Mouse (Mus musculus) Patski (cell line): ENCODE measurements around the gene Gpr158. TPM values are rescaled to one million over a fixed set of nuclear protein-coding genes. Genes with fewer than 3 reads are reported as not detected.

Experiments
- ATAC-seq: fragments of 100-300 bp; one replicate; pipeline ENCODE4 v1.8.0; 2021
- CTCF ChIA-PET: fragments of 350-600 bp; sonication (Branson Sonifier 250); formaldehyde crosslinking; loops from one replicate; lab custom pipeline; 2022; ENCODE audit warnings: inconsistent platforms; lab: Charles Lee
- POLR2A ChIA-PET: fragments of 350-600 bp; sonication (Branson Sonifier 250); formaldehyde crosslinking; loops from one replicate; lab custom pipeline; 2022; ENCODE audit warnings: antibody characterized with exemption, inconsistent platforms; lab: Charles Lee
- DNase-seq: peaks from one replicate; pipeline ENCODE4 v3.0.0-alpha.2; 2011; ENCODE audit warnings: low read depth, low spot score
- H3K27me3 ChIP-seq: fragments of 371-371 bp; one replicate; pipeline ENCODE4 v1.5.1; 2021
- CTCF ChIP-seq: fragments of 100-300 bp; IDR thresholded peaks from one replicate; pipeline ENCODE4 v1.5.1; 2021
- in situ Hi-C: fragments of 300-500 bp; cut with MboI; formaldehyde crosslinking; loops from 3 replicates; pipeline ENCODE4 v1.11.1; 2018; ENCODE audit warnings: low pct_unique_long_range_greater_than_20kb, mixed read lengths
- polyA plus RNA-seq: library from polyadenylated mRNA; unstranded; gene quantifications from one replicate; pipeline ENCODE4 v1.2.3, GENCODE M21; 2021

Gpr158 gene
- polyA plus RNA-seq, 1 experiment from 2014 or later = 0.01 TPM

GRCm38 (mm10) chr2:21632136-21632535 is 264.8 kb downstream of the Gpr158 start:
- POLR2A ChIA-PET = no interaction called here
- no peak for TF ChIP-seq CTCF
- H3K27me3 ChIP-seq = no peaks in the 10 kb centered on the region
- in situ Hi-C loops = no loop called here
- no peak for DNase-seq
- CTCF ChIA-PET = interaction anchor here (1.3 kb wide), 1 partner anchor 12 kb away, joined by 5 read pairs; no protein-coding TSS in a partner anchor
- ATAC-seq = no peak

DNA sequence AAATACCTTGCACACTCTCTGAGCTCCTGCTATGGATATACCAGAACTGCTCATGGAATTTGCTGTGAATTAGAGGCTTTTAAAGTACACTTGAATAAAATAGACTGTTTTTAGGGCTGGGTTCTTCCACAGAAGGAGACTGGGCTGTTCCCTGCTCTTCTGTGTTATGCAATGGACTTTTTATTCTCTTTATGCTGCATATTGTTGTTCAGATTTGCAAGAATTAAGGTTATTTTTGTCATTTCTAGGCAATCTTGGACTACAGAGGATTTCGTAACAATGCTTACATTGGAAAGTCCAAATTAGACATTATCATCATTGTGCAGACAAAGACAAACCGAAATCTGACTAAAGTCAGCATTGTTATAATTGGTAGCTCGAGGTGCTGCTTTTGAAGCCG is 298.4 kb downstream of the Gpr158 start:
- ChIA-PET POLR2A (no interaction called here), CTCF (no interaction called here)
- in situ Hi-C loops = no loop called here
- no peaks in the 10 kb centered on the region for H3K27me3 ChIP-seq
- ATAC-seq (no peak), DNase-seq (no peak)
- TF ChIP-seq CTCF = no peak

DNA sequence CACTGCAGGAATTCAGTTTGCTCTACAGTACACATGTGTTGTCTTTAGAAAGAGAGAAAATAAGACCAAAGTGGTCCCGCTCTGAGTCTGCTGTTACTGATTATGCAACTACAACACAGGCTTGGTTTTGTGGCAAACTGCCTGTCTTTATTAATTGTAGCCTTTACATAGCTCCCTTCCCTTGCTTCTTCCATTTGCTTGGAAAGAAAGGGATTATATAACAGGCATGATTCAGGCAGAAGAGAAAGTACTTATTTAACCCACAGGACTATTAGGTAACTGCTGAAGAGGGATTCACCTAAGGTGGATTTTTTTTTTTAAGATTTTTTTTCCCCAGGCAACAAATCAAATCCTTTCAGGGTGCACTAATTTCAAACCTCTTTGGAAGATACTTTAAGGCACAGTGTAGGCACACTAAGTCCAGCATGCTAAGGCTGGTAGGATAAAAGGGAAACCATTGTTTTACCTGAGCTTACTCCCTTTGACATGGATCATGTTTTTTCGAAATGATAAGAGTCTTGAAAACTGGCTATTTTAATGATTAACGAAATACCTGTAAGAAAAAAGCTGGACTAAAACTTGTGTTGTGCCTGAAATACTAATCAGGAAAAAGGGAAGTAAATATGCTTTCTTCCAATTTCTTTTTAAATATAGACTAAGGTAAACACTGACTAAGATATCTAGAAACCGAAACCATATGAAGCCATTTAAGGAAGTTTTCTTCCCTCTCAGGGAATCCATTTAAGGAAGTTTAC is 308.9 kb downstream of the Gpr158 start:
- in situ Hi-C loops = no loop called here
- no peaks in the 10 kb centered on the region for H3K27me3 ChIP-seq
- POLR2A ChIA-PET = no interaction called here
- CTCF ChIA-PET = interaction anchor here (1.6 kb wide), 1 partner anchor 27 kb away, joined by 4 read pairs; no protein-coding TSS in a partner anchor
- no peak for TF ChIP-seq CTCF
- DNase-seq = no peak
- no peak for ATAC-seq

DNA sequence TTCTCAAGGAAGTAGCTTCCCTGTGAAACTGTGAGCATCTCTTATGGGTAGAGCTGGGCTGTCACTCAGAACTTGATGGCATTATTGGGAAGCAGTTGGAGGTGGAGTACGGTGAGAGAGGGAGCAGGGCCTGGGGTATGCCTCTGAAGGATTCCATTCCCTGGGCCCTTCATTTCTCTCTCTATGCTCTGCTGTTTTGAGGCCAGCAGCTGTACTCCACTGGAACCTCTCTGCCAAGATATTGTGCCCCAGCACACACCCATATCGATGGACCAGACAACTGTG is 309.4 kb downstream of the Gpr158 start:
- ChIA-PET CTCF (interaction anchor here (1.6 kb wide), 1 partner anchor 28 kb away, joined by 4 read pairs; no protein-coding TSS in a partner anchor), POLR2A (no interaction called here)
- DNase-seq (no peak), ATAC-seq (no peak)
- TF ChIP-seq CTCF = no peak
- in situ Hi-C loops = no loop called here
- no peaks in the 10 kb centered on the region for H3K27me3 ChIP-seq

GRCm38 (mm10) chr2:21680735-21681270 is 313.5 kb downstream of the Gpr158 start:
- POLR2A ChIA-PET = no interaction called here
- no peak for TF ChIP-seq CTCF
- in situ Hi-C loops = loop anchor here (10.0 kb wide), 1 partner anchor 386 kb away; no protein-coding TSS in a partner anchor
- CTCF ChIA-PET = no interaction called here
- no peaks in the 10 kb centered on the region for H3K27me3 ChIP-seq
- ATAC-seq = peak; percentile 95
- peak; percentile 44 for DNase-seq

DNA sequence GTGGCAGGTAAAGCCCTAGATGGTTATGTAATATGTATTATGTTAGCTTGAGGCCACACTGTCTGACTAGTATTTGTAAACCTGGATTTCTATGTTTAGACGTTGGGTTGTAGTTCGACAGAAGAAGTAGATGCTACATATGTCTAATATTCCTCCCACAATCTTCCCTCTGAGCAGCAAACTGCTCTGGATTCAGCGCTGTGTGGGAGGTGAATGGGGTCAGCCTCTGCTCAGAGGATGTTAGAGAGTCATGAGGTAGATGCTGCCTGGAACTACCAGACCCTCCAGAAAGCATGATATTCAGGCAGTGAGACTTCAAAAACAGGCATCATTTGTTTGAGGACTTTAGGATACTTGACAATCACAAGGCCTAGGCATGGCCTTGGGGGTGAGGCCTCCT is 317.4 kb downstream of the Gpr158 start:
- TF ChIP-seq CTCF = no peak
- CTCF ChIA-PET = no interaction called here
- ATAC-seq = no peak
- DNase-seq = no peak
- no peaks in the 10 kb centered on the region for H3K27me3 ChIP-seq
- POLR2A ChIA-PET = no interaction called here
- in situ Hi-C loops = loop anchor here (10.0 kb wide), 1 partner anchor 390 kb away; no protein-coding TSS in a partner anchor

GRCm38 (mm10) chr2:21693128-21693527 is 325.8 kb downstream of the Gpr158 start:
- no peak for TF ChIP-seq CTCF
- no peak for DNase-seq
- in situ Hi-C loops = no loop called here
- H3K27me3 ChIP-seq = no peaks in the 10 kb centered on the region
- ChIA-PET CTCF (interaction anchor here (0.8 kb wide), 1 partner anchor 8 kb away, joined by 3 read pairs; no protein-coding TSS in a partner anchor), POLR2A (no interaction called here)
- no peak for ATAC-seq

DNA sequence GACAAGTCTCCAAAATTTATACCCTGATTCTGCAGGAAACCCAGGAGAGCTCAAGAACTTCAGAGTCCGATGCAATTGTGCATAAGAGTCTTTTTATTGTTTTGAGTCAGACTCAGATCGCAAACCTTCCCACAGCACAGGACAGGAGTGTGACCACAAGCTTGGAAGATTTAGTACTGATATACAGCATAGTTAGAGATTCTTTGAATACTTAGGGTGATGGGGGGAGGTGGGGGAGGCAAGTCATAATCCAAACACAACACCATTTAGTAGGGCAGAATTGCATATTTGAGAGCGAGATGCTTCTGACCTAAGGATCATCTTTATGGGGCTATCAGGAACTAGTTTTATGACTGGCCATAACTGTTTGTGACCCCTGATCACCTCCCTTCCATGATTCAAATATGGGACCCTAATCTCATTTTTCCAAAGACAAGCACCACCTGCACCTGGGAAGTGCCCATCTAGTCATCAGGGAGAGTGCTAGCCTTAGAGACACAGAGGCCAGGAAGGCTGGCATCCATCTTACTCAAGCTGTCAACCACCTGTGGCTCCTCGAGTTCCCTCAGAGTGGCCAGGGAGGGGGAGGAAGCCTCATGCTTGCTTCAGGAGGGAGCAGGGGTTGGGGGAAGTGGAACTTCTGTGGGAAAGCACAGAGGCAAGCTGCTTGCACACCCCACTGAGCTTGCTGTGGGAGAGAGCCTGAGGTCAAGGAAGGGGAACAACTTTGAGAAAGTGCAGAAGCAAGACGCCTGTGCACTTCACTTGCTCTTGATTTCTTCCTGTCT is 326.7 kb downstream of the Gpr158 start:
- TF ChIP-seq CTCF = no peak
- ChIA-PET POLR2A (no interaction called here), CTCF (interaction anchor here (0.8 kb wide), 1 partner anchor 8 kb away, joined by 3 read pairs; no protein-coding TSS in a partner anchor)
- DNase-seq (no peak), ATAC-seq (no peak)
- in situ Hi-C loops = no loop called here
- H3K27me3 ChIP-seq = no peaks in the 10 kb centered on the region

DNA sequence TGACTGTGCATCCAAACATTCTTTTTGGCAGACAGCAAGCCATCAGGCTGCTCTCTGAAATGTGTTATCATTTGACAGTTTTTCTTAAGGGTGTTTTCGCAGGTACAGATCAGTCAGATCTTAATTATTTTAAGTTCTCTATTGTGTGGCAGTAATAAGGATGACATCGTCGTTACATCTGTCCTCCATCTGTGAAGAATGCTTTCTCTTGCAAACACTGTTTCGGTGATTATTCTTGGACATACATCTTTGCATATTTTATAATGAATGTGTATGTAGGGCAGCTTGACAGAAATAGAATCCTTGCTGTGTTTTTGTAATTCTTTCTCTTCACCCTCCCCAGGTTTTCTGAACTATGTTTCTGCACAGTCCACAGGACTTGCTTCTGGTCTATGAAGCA is 360.7 kb downstream of the Gpr158 start:
- in situ Hi-C loops = no loop called here
- ChIA-PET POLR2A (no interaction called here), CTCF (no interaction called here)
- ATAC-seq (no peak), DNase-seq (no peak)
- H3K27me3 ChIP-seq = no peaks in the 10 kb centered on the region
- no peak for TF ChIP-seq CTCF

DNA sequence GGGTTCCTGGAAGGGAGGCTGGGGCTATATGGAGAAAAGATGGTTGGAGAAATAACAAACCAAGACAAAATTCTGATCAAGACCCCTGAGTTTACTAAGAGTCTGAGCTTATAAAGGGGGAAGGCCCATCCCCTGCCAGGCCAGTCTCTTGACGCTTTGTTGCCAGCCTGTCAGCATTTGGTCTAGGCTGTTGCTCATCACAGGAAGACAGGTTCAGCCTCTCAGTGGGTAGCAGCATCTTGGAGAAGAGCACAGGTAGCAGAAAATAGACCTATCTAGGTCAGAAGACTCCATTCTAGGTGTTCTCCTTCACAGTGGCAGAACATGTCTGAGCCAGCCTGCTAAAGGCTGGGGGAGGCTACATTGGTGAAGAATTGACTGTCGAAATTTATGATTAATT is 416.4 kb downstream of the Gpr158 start:
- no peak for DNase-seq
- in situ Hi-C loops = no loop called here
- no peak for TF ChIP-seq CTCF
- no peak for ATAC-seq
- ChIA-PET CTCF (no interaction called here), POLR2A (no interaction called here)
- H3K27me3 ChIP-seq = no peaks in the 10 kb centered on the region

DNA sequence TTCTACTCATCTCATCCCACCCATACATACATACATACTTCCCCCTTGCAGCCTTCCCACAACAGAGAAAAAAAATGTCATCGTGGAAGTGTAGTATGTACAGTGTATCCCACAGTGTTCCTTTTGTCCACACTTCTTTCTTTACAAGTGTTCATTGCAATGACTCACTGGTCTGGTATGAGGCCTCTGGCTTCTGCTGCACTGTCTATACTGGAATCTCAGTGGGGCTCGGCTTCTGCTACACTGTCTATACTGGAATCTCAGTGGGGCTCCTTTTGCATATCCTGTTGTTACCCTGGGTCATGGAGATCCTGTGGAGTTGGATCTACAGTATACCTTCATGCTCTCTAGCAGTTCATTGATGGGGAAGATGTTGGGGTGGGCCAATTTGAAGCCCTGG is 425.8 kb downstream of the Gpr158 start:
- H3K27me3 ChIP-seq = no peaks in the 10 kb centered on the region
- CTCF ChIA-PET = no interaction called here
- ATAC-seq (no peak), DNase-seq (no peak)
- no peak for TF ChIP-seq CTCF
- in situ Hi-C loops = no loop called here
- POLR2A ChIA-PET = no interaction called here
